Mouse (Mus musculus) lung, embryonic 14.5 days (tissue): ENCODE data around the gene Mxd1. TPM values are rescaled to one million over a fixed set of nuclear protein-coding genes. Genes with fewer than 3 reads are reported as not detected.

Experiments
- ATAC-seq: fragments of 200-750 bp; cut with Nextera tagmentation; 2 replicates; pipeline ENCODE4 v1.8.0; 2017; ENCODE audit warnings: mild to moderate bottlenecking, moderate TSS enrichment, moderate library complexity; ENCODE audit not compliant: insufficient read depth
- DNase-seq: peaks from one replicate; pipeline ENCODE4 v3.0.0-alpha.2; 2015
- H3K27ac ChIP-seq: fragments of 300-500 bp; sonication (generic); 2 replicates; pipeline ENCODE4 v1.5.1; 2014; ENCODE audit warnings: low read depth, mild to moderate bottlenecking, moderate library complexity
- H3K27me3 ChIP-seq: fragments of 300-500 bp; sonication (generic); 2 replicates; pipeline ENCODE4 v1.6.1; 2014; ENCODE audit warnings: low read length, control low read depth; ENCODE audit not compliant: insufficient read depth
- H3K36me3 ChIP-seq: fragments of 300-500 bp; sonication (generic); 2 replicates; pipeline ENCODE4 v1.6.1; 2014; ENCODE audit warnings: control low read depth; ENCODE audit not compliant: insufficient read depth
- H3K4me1 ChIP-seq: fragments of 300-500 bp; sonication (generic); 2 replicates; pipeline ENCODE4 v1.6.1; 2014; ENCODE audit warnings: antibody characterized with exemption, control low read depth; ENCODE audit not compliant: insufficient read depth
- H3K4me2 ChIP-seq: fragments of 300-500 bp; sonication (generic); 2 replicates; pipeline ENCODE4 v1.6.1; 2014; ENCODE audit warnings: mild to moderate bottlenecking
- H3K4me3 ChIP-seq: fragments of 300-500 bp; sonication (generic); 2 replicates; pipeline ENCODE4 v1.5.1; 2014; ENCODE audit warnings: low read depth, low read length
- H3K9ac ChIP-seq: fragments of 300-500 bp; sonication (generic); 2 replicates; pipeline ENCODE4 v1.6.1; 2014
- H3K9me3 ChIP-seq: fragments of 300-500 bp; sonication (generic); 2 replicates; pipeline ENCODE4 v1.6.1; 2016; ENCODE audit warnings: low read depth, low read length, control low read depth
- CTCF ChIP-seq: IDR thresholded peaks from 2 replicates; pipeline ENCODE4 v1.5.1; 2016; ENCODE audit warnings: antibody characterized with exemption, low read depth
- WGBS: fragments of 180-500 bp; shearing (Covaris S2); extraction: QIAGEN DNeasy Blood & Tissue Kit; methylation state at CpG from one replicate; pipeline ENCODE4 v1.1.7; 2014; 5-methylcytosine and 5-hydroxymethylcytosine counted together
- polyA plus RNA-seq: library from polyadenylated mRNA; unstranded; fragments of >200 nt; fragmentation: Nextera tagmentation; extraction: Ambion mirVana; gene quantifications from 2 replicates; pipeline ENCODE4 v1.2.1, GENCODE M21; 2014

The Mxd1 gene
- polyA plus RNA-seq, 1 experiment from 2014 or later: 11.3 TPM

DNA sequence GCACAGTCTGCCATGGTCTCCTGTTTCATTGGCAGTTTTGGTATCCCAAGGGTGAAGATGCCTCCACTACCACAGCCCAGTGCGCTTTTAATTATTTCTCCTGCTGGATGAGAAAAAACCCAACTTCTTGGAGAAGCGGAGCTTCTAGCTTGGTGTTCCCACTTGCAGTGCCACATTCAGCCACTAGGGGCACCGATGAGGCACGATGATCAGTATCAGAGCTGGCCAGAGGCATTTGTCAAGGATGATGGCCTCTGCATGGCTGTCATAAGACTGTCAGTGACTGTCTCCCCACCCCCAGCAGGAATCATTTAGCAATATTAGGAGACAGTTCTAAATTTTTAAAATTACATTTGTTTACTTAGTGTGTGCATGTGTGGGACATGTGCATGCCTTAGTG lies 69.8 kb downstream of the Mxd1 start:
- H3K4me2 ChIP-seq: no peak overlapping the region
- peak; percentile 91 for DNase-seq
- ATAC-seq: peak; percentile 48
- H3K36me3 ChIP-seq: no peaks in the 10 kb centered on the region
- no peaks in the 10 kb centered on the region for H3K27me3 ChIP-seq
- 23% methylated on average over 4 of the region's 4 CpGs for WGBS
- peak; percentile 97 for TF ChIP-seq CTCF
- H3K27ac ChIP-seq: 0 out of 2 replicates have a peak overlapping the region, but pooled peaks have one; percentile 59
- H3K4me1 ChIP-seq: peaks cover 12% of the 10 kb centered on the region
- no peak overlapping the region for H3K9ac ChIP-seq
- H3K4me3 ChIP-seq: no peak overlapping the region
- H3K9me3 ChIP-seq: no peaks in the 10 kb centered on the region

DNA sequence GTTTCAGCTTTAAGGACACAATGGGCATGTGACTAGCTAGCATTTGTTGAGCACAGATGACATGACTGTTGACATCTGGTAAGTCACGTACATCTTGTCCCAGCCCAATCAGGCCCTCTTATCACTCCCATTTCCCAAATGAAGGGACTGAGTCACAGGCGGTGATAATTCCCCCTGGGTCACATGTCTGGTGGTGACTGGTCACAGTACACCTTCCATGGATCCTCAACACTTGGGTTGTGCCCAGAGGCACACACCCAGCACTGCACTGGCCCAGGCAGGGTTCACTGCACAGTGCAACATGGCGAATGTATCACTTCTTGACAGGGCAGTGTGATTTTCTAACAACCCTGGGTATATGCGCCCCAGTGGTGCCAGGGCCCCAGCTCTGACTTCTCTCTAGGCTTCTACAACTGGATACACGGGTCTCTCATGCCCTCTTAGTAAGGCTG lies 70.2 kb downstream of the Mxd1 start:
- no peak for TF ChIP-seq CTCF
- Histone ChIP-seq H3K27me3 (no peaks in the 10 kb centered on the region), H3K9ac (no peak overlapping the region), H3K4me3 (no peak overlapping the region), H3K27ac (no peak overlapping the region), H3K4me1 (peaks cover 12% of the 10 kb centered on the region), H3K9me3 (no peaks in the 10 kb centered on the region), H3K4me2 (no peak overlapping the region), H3K36me3 (no peaks in the 10 kb centered on the region)
- ATAC-seq: peak; percentile 28; the same call in 1 of the 2 replicates
- WGBS: 69% methylated on average over 5 of the region's 5 CpGs
- no peak for DNase-seq

Other genes with a start within 250 kb of the Mxd1 start
- 0.72 TPM in 1 of 2 replicates, not detected in the other for gene Gm44790, start 242.5 kb downstream of the Mxd1 start, polyA plus RNA-seq
- gene C87436, start 230.8 kb downstream of the Mxd1 start, polyA plus RNA-seq: 22.2 and 24.3 TPM in 2 replicates
- gene Pcbp1, start 142.8 kb downstream of the Mxd1 start, polyA plus RNA-seq: 552 and 588 TPM in 2 replicates
- gene Asprv1, start 41.0 kb downstream of the Mxd1 start, polyA plus RNA-seq: 0.42 and 0.60 TPM in 2 replicates
- 108 and 112 TPM in 2 replicates for gene Snrnp27, start 15.4 kb upstream of the Mxd1 start, polyA plus RNA-seq
- 33.4 and 33.8 TPM in 2 replicates for gene Gmcl1, start 64.2 kb upstream of the Mxd1 start, polyA plus RNA-seq
- gene Anxa4, start 124.4 kb upstream of the Mxd1 start, polyA plus RNA-seq: 90.4 and 100 TPM in 2 replicates
- 18.3 and 20.7 TPM in 2 replicates for gene Aak1, start 180.4 kb upstream of the Mxd1 start, polyA plus RNA-seq